Mouse (Mus musculus): ENCODE data around the gene Lrr1.

DNA sequence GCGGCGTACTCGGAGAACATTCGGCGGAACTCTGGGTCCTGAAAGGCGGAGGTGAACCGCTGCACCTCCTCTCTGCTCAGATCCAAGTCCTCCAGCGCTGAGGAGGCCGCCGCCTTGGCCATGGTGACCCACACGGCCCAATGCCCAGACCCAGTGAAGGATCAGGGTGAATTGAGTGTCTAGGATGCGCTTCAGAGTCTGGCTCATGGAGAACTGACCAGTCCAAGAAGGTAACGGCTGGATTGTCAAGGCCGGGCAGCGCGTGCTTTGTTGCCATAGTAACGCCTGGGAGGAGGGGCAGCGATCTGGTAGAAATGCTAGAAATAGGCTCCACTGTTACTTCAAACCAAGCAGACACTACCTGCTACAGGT lies 29.5 kb downstream of the Lrr1 start, which contains the start of gene Dnaaf2:
- TF ChIP-seq TCF12 (IDR thresholded peaks at IDR 0.05; ENCODE audit: insufficient read depth, poor library complexity, severe bottlenecking) (no peak), POLR2A (IDR thresholded peaks at IDR 0.05; ENCODE audit: insufficient read length, low read depth) (peak; percentile 0), POLR2AphosphoS2 (IDR thresholded peaks at IDR 0.05; ENCODE audit: insufficient read length, low read depth) (no peak), USF1 (IDR thresholded peaks at IDR 0.05; ENCODE audit: low read depth) (no peak), CEBPB (IDR thresholded peaks at IDR 0.05; ENCODE audit: insufficient read depth, poor library complexity, severe bottlenecking) (no peak), MAX (IDR thresholded peaks at IDR 0.05; ENCODE audit: low read depth) (no peak), MYOD1 (IDR thresholded peaks at IDR 0.05; ENCODE audit: control insufficient read depth in 1 of 3, insufficient read length in 2 of 3, low read depth in 2 of 3) (no peak), MYOG (IDR thresholded peaks at IDR 0.05; ENCODE audit: control insufficient read depth in 1 of 3, insufficient read depth in 1 of 3, insufficient read length in 2 of 3, low read depth in 2 of 3) (no peak), SRF (IDR thresholded peaks at IDR 0.05; ENCODE audit: control insufficient read depth, insufficient read length, low read depth) (no peak), E2F4 (IDR thresholded peaks at IDR 0.05; ENCODE audit: insufficient read depth) (no peak), REST (IDR thresholded peaks at IDR 0.05; ENCODE audit: insufficient read depth, insufficient read length) (no peak)

Data from myocyte (in vitro differentiated cells).